Mouse (Mus musculus) spleen, adult 2 months (tissue): ENCODE measurements around the gene Kcnk4. TPM values are rescaled to one million over a fixed set of nuclear protein-coding genes. Genes with fewer than 3 reads are reported as not detected.

Experiments used
- DNase-seq, 2 experiments: peaks; one replicate each; pipeline versions ENCODE4 v3.0.0 to v3.0.0-alpha.2; 2012 to 2021; ENCODE audit warnings: low spot score in 2 of 2, low read depth in 1 of 2
- H3K27ac ChIP-seq: fragments of 200-500 bp; 2 replicates; pipeline ENCODE4 v1.5.1; 2012; ENCODE audit warnings: low read length, inconsistent platforms; ENCODE audit not compliant: insufficient read depth
- H3K27me3 ChIP-seq: fragments of 200-500 bp; 2 replicates; pipeline ENCODE4 v1.6.1; 2012; ENCODE audit warnings: mild to moderate bottlenecking, moderate library complexity, low read length, inconsistent platforms; ENCODE audit not compliant: control insufficient read depth, insufficient read depth
- H3K36me3 ChIP-seq: fragments of 200-500 bp; 2 replicates; pipeline ENCODE4 v1.6.1; 2012; ENCODE audit warnings: mild to moderate bottlenecking, low read length, inconsistent platforms; ENCODE audit not compliant: control insufficient read depth, insufficient read depth
- H3K4me1 ChIP-seq: fragments of 200-500 bp; 2 replicates; pipeline ENCODE4 v1.6.1; 2011; ENCODE audit warnings: inconsistent platforms; ENCODE audit not compliant: control insufficient read depth, insufficient read depth, insufficient read length
- H3K4me3 ChIP-seq: fragments of 200-500 bp; 2 replicates; pipeline ENCODE4 v1.5.1; 2011; ENCODE audit warnings: mild to moderate bottlenecking, inconsistent platforms; ENCODE audit not compliant: insufficient read depth, insufficient read length; ENCODE audit errors: extremely low read depth
- CTCF ChIP-seq: fragments of 200-500 bp; IDR thresholded peaks from 2 replicates; pipeline ENCODE4 v1.5.1; 2011; ENCODE audit warnings: mild to moderate bottlenecking, inconsistent platforms; ENCODE audit not compliant: insufficient read depth, insufficient read length, insufficient replicate concordance; ENCODE audit errors: extremely low read depth
- POLR2A ChIP-seq: fragments of 200-500 bp; IDR thresholded peaks from 2 replicates; pipeline ENCODE4 v1.6.1; 2011; ENCODE audit warnings: low read depth, low read length, inconsistent platforms
- WGBS: fragments of 180-500 bp; shearing (Covaris S2); methylation state at CpG from one replicate; pipeline ENCODE4 v1.1.7; 2018; 5-methylcytosine and 5-hydroxymethylcytosine counted together
- polyA plus RNA-seq: library from polyadenylated mRNA; depleted of rRNA; stranded (reverse); fragments of >200 nt; gene quantifications from 2 replicates; pipeline ENCODE4 v1.2.3, GENCODE M21; 2012; rRNA removed

Gene Kcnk4
- 0.04 and 0.11 TPM in 2 replicates for polyA plus RNA-seq

GRCm38 (mm10) chr19:6934195-6934977, at the start of gene Kcnk4:
Gene Kcnk4 (minus strand): TSS chr19:6934515.
- DNase-seq, result no peak
- WGBS, result 16% methylated on average over 23 of the region's 23 CpGs
- TF ChIP-seq CTCF, result no peak
- peak within 1 kb of the TSS; percentile 22; the same call in 1 of the 2 replicates for H3K4me3 ChIP-seq
- peaks cover 6% of the 10 kb centered on the region; the same call in 1 of the 2 replicates for H3K4me1 ChIP-seq
- no peaks in the 10 kb centered on the region for H3K36me3 ChIP-seq
- H3K27ac ChIP-seq, result no peak within 1 kb of the TSS
- H3K27me3 ChIP-seq, result peaks cover 17% of the 10 kb centered on the region

DNA sequence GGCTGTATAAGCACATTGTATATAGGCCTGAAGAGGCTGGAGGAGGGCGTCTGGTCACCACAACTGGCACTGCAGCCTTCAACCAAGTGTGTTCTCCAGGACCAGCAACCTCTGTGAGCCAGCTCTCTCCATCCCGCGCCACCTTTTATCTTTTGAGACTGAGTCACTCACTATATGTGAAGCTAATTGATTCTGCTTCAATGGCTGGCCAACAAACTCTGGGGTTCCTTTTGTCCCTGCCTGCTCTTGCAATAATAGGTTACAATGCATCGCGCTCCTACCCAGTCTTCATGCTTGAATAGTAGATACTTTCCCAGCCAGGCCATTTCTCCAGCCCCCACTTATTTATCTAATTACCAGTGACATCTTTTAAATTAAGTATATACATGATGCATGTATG, 49.3 kb upstream of the Kcnk4 start:
- no peaks in the 10 kb centered on the region for H3K36me3 ChIP-seq
- WGBS, result 97% methylated on average over 5 of the region's 5 CpGs

DNA sequence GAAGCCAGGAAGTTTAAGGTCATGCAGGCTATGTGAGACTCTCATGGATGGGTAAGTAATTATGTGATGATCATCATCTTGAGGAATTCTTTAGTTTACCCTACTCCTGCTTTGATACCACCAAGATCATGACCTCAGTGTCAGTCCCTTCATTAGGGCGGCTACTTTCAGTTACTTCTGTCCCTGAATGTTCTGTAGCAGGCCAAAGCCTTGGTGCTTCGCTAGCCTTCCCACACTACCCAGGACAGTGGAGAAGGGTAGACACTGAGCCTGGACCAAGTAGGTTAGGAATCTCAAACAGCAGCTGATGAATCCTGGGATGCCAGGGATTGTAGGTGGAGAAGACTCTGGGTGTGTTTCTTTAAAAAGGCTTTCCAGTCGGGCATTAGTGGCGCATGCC, 47.1 kb upstream of the Kcnk4 start:
- 96% methylated on average over 4 of the region's 4 CpGs for WGBS
- TF ChIP-seq CTCF, result no peak
- no peak for TF ChIP-seq POLR2A
- Histone ChIP-seq H3K27ac (no peak overlapping the region), H3K27me3 (no peaks in the 10 kb centered on the region), H3K36me3 (peaks cover 4% of the 10 kb centered on the region; the same call in 1 of the 2 replicates), H3K4me3 (no peak overlapping the region), H3K4me1 (peaks cover 13% of the 10 kb centered on the region; the same call in 1 of the 2 replicates)
- no peak for DNase-seq

More for the DNA sequence above, 49.3 kb upstream of the Kcnk4 start:
- no peak for DNase-seq
- Histone ChIP-seq H3K27ac (no peak overlapping the region), H3K4me3 (no peak overlapping the region), H3K27me3 (no peaks in the 10 kb centered on the region), H3K4me1 (peaks cover 10% of the 10 kb centered on the region)
- TF ChIP-seq CTCF (no peak), POLR2A (no peak)

DNA sequence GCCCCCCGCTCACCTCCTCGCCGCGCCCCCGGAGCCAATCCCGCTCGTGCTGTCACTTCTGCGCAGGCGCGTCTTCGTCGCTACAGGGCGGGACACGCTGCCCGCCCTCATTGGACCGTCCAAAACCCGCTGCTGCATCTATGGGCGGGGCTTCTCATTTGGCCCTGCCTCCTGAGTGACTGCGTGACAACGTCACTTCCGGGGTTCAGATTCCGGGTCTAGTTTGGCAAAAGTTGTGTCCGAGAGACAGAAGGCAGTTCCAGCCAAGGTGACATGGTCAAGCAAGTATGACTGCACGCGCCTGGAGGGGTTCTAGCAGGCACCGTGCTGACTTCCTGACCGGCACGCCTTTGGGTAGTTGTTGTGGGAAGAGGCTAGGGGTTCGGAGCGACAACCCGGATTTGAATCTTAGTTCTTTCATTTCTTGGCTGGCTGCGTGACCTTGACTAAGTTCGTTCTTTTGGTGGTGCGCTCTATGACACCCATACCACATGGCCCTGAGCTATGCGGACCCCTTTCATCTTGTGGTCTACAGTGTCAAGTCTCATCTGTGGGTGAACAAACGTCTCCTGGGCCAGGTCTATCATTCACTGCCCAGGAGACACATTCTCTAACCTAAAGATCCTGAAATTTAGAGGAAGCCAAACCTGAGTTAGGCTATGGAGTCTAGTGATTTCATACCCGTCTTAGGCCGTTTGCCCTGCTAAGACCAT, 46.2 kb upstream of the Kcnk4 start, which contains the start of gene Fkbp2:
TSS of gene Fkbp2 (minus strand) at position 121 of the 713 bp plus-strand sequence.
- H3K27me3 ChIP-seq, result no peaks in the 10 kb centered on the region
- H3K27ac ChIP-seq, result peak within 1 kb of the TSS; percentile 92
- TF ChIP-seq POLR2A (peak; percentile 89), CTCF (no peak)
- peak within 1 kb of the TSS; percentile 91 for H3K4me3 ChIP-seq
- H3K36me3 ChIP-seq, result peaks cover 4% of the 10 kb centered on the region; the same call in 1 of the 2 replicates
- H3K4me1 ChIP-seq, result peaks cover 13% of the 10 kb centered on the region; the same call in 1 of the 2 replicates
- peak; percentile 97 to 98 for DNase-seq
- under 1% methylated on average over 38 of the region's 38 CpGs for WGBS

DNA sequence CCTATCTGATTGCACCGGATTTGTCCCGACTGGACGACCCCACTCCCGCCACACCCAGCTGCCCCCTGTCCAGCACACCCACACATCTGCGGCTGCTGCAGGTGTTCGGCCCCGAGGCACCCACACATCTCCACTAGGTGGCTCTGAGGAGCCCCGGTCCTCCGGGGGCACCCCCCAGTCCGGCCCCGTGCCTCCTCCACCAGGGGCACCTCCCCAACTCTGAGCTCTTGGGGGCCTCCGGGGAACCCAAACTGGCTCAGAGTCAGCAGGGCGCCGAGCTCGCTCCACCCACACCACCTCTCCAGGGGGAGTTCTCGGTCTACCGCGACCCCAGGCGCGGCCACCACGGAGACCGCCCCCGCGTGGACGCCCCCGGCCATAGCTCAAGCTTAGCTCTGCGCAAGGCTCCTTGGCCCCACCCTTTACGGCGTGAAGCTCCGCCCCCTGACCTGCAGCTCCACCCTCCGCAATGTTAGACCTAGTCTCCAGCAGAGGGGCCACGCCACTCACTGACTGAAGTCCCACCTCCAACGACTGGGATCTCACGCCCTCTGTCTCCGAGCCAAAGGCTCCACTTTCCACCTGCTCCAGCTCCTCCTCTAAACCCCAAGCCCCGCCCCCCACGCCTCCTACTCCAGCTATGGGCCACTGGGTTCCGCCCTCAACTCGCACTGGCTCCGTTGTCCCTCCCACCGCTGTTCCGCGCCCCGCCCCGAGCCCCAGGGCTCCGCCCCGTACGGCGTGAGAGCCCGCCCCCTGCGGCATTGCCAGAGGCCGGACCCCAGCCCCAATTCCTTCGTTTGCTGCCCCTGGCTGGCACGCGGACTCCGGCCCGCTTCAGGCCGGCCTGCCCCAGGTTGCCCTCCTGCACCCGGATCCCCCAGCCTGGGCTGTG, 45.4 kb upstream of the Kcnk4 start:
- WGBS, result 1% methylated on average over 55 of the region's 59 CpGs
- H3K27ac ChIP-seq, result peak overlapping the region; percentile 86
- peaks cover 13% of the 10 kb centered on the region; the same call in 1 of the 2 replicates for H3K4me1 ChIP-seq
- H3K36me3 ChIP-seq, result peaks cover 4% of the 10 kb centered on the region; the same call in 1 of the 2 replicates
- peak overlapping the region; percentile 81 for H3K4me3 ChIP-seq
- DNase-seq, result peak; percentile 99
- peak; percentile 54 for TF ChIP-seq CTCF
- TF ChIP-seq POLR2A, result no peak
- H3K27me3 ChIP-seq, result no peaks in the 10 kb centered on the region

GRCm38 (mm10) chr19:6979001-6979479, 44.7 kb upstream of the Kcnk4 start:
- WGBS, result 21% methylated on average over 11 of the region's 11 CpGs
- no peak for TF ChIP-seq CTCF
- no peaks in the 10 kb centered on the region for H3K27me3 ChIP-seq
- H3K27ac ChIP-seq, result peak overlapping the region; percentile 80
- DNase-seq, result peak in 1 of 2 experiments; percentile 32
- peaks cover 4% of the 10 kb centered on the region; the same call in 1 of the 2 replicates for H3K36me3 ChIP-seq
- H3K4me1 ChIP-seq, result peaks cover 14% of the 10 kb centered on the region
- H3K4me3 ChIP-seq, result peak overlapping the region; percentile 64
